Mouse (Mus musculus) lung, adult 2 months (tissue): Measurements from ENCODE around the gene Vwa3a. TPM values are rescaled to one million over a fixed set of nuclear protein-coding genes. Genes with fewer than 3 reads are reported as not detected.

Experiments
- DNase-seq: peaks from one replicate; pipeline ENCODE4 v3.0.0; 2022
- H3K4me1 ChIP-seq: fragments of 200-500 bp; 2 replicates; pipeline ENCODE4 v1.6.1; 2011; ENCODE audit warnings: low read length; ENCODE audit not compliant: control insufficient read depth, insufficient read depth
- H3K4me3 ChIP-seq: fragments of 200-500 bp; replicated peaks from 2 replicates; pipeline ENCODE3; 2011; ENCODE audit warnings: low read depth, mild to moderate bottlenecking, control low read depth, low read length; ENCODE audit errors: extremely low read depth
- CTCF ChIP-seq: fragments of 200-500 bp; IDR thresholded peaks from 2 replicates; pipeline ENCODE4 v1.5.1; 2011; ENCODE audit warnings: mild to moderate bottlenecking, low read length, control low read depth; ENCODE audit not compliant: insufficient read depth
- POLR2A ChIP-seq: fragments of 200-500 bp; IDR thresholded peaks from 2 replicates; pipeline ENCODE4 v1.6.1; 2011; ENCODE audit warnings: low read depth, mild to moderate bottlenecking, control low read depth, low read length, borderline replicate concordance; ENCODE audit errors: extremely low read depth
- WGBS: fragments of 180-500 bp; shearing (Covaris S2); methylation state at CpG from one replicate; pipeline ENCODE4 v1.1.7; 2018; 5-methylcytosine and 5-hydroxymethylcytosine counted together
- polyA plus RNA-seq: library from polyadenylated mRNA; depleted of rRNA; stranded (reverse); fragments of >200 nt; gene quantifications from 2 replicates; pipeline ENCODE4 v1.2.3, GENCODE M21; 2012; rRNA removed

Gene Vwa3a
- polyA plus RNA-seq, 1 experiment, result 7.3 TPM

DNA sequence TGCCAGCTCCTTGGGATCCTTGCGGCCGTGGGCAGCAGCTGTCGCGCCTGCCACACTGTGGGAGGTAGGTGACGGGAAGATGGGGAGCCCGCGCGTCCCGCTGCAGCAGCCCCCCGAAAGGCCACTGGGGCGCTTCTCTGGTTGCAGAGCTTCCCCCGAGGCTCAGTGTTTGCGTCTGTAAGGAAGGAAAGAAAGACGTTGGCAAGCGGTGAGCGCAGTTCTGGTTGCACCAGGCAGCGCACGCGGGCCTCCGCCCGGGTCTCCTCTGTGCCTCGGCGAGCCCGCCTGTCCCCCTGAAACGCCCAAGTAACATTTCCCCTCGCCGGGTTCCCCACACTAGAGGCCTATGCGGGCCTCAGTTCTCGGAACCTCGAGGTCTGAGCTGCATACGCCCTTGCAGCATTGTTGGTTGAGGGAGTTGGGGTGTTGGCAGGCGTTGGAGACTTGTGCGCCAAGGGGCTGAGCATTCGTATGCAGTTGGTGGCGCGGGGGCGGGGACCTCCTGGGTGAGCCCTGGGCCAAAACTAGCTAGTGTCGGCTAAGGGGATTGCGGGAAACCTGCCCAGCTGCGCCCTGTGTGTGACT, 104.0 kb downstream of the Vwa3a start:
- peak overlapping the region; percentile 53 for H3K4me3 ChIP-seq
- TF ChIP-seq CTCF, result no peak
- peak; percentile 34; the same call in 1 of the 2 replicates for TF ChIP-seq POLR2A
- WGBS, result under 1% methylated on average over 40 of the region's 40 CpGs
- H3K4me1 ChIP-seq, result 0 out of 2 replicates have a peak, but pooled peaks cover 4% of the 10 kb centered on the region
- peak; percentile 62 for DNase-seq

DNA sequence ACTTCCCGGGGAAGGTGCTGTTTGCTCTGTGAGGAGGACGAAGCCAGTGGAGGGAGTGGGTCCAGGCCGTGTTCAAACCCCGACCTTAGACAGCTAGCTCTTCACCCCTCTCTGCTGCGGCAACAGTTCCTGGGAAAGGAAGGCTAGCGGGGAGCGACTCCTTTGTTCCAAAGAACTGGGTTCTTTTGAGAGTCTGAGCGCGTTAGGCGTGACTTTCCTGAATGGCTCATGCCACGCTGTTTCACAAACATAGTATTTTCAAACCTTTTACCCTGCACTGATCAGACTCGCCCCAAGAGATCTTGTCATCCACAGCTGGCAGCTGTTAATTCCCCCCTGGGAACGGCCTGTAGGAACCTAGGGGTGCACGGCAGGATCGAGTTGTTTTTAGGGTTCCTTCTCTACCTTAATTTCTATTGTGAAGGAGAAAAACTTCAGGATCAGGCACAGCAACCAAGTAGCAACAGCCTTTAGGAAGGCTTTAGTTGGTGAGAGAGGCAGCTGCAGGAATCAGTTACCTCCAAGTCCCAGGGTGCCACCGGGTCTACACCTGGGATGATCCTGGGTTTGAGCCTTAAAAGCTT, 104.8 kb downstream of the Vwa3a start:
- 7% methylated on average over 16 of the region's 16 CpGs for WGBS
- TF ChIP-seq CTCF (no peak), POLR2A (no peak)
- peak overlapping the region; percentile 53 for H3K4me3 ChIP-seq
- 0 out of 2 replicates have a peak, but pooled peaks cover 4% of the 10 kb centered on the region for H3K4me1 ChIP-seq
- DNase-seq, result no peak

DNA sequence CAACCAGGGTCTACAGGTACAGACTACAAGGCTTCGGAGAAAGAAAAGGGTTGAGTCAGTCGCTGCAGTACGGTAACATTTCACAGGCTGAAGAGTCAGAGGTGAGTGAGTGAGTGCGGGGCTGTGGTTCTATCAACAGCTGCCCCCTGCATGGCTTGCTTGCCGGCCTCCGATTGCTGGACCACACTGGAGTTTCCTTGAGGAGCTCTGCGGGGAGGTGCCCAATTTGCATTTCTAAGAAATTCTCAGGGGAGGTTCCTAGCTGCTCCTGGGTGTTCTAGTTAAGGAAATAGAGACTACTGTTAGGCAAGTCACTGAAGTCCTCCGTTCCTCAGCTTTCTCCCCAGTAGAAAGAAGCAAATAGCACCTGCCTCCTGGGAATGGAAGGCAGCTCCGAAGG, 105.6 kb downstream of the Vwa3a start:
- Histone ChIP-seq H3K4me3 (no peak overlapping the region), H3K4me1 (0 out of 2 replicates have a peak, but pooled peaks cover 4% of the 10 kb centered on the region)
- no peak for DNase-seq
- 69% methylated on average over 9 of the region's 9 CpGs for WGBS
- no peak for TF ChIP-seq POLR2A
- TF ChIP-seq CTCF, result no peak

DNA sequence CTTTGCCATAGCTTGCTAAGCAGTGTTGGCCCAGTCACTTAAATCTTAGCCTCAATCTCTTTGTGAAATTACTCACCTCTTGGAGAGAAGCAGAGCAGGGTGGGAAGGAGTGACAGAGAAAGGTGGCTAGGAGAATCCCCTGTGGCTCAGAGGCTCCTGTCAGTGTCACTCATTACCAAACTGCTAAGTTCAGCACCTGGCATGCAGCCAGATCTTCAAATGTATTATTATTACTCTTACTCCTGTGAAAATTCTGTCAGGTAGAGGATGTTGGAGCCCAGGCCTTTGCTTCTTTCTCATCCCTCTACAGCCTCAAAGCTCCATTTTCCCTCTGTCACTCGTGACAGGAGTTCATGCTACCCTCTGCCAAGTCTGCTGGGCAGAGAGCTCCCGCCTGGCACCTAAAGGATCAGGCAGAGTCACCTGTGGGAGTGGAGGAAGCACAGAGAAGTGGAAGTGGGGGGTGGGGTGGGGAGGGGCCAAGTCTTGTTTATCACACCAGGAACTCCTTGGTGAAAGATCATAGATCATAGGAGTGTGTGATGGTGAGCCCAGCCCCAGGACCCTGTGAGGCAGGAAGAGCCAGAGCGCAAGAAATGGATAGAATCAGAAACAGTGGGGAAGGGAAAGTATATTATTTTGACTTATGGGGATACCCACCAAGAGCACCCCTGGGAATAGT, 109.9 kb downstream of the Vwa3a start:
- TF ChIP-seq CTCF (no peak), POLR2A (no peak)
- WGBS, result 80% methylated on average over 3 of the region's 3 CpGs
- peaks cover 13% of the 10 kb centered on the region for H3K4me1 ChIP-seq
- no peak overlapping the region for H3K4me3 ChIP-seq
- no peak for DNase-seq

DNA sequence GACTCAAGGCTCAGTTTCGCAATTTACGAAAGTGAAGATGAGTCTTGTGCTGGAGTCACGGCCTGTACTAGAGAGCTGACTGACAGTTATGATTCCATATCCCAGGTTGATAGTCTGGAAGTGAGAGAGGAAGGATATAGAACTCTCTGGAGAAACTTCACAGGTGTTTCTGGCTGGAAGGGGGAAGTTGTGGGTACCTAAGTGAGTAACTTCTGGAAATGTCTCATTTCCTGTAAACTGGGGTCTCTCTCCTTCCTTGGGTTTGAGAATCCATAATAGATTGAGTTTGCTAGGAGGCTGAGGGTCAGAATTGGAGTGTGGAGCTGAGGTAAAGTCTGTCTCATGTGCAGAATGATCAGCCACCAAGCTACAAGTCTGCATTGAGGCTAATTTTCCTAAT, 111.0 kb downstream of the Vwa3a start:
- Histone ChIP-seq H3K4me1 (peaks cover 9% of the 10 kb centered on the region), H3K4me3 (no peak overlapping the region)
- DNase-seq, result no peak
- TF ChIP-seq POLR2A (no peak), CTCF (no peak)
- 81% methylated on average over 3 of the region's 3 CpGs for WGBS

Other genes starting within 250 kb of the Vwa3a start
- 28.5 and 53.0 TPM in 2 replicates for gene Uqcrc2, start 104.1 kb upstream of the Vwa3a start, polyA plus RNA-seq
- not detected in 2 replicates for gene Pdzd9, start 69.0 kb upstream of the Vwa3a start, polyA plus RNA-seq
- gene Mosmo, start 61.7 kb upstream of the Vwa3a start, polyA plus RNA-seq, result 17.9 and 21.4 TPM in 2 replicates
- gene Gm5737, start 73.0 kb downstream of the Vwa3a start, polyA plus RNA-seq, result 0.58 and 0.83 TPM in 2 replicates
- gene Eef2k, start 103.5 kb downstream of the Vwa3a start, polyA plus RNA-seq, result 12.0 and 13.9 TPM in 2 replicates
- gene Polr3e, start 178.4 kb downstream of the Vwa3a start, polyA plus RNA-seq, result 12.6 and 14.4 TPM in 2 replicates
- 15.8 and 18.0 TPM in 2 replicates for gene Cdr2, start 243.0 kb downstream of the Vwa3a start, polyA plus RNA-seq
- gene Mfsd13b, start 243.2 kb downstream of the Vwa3a start, polyA plus RNA-seq, result 0.16 and 0.19 TPM in 2 replicates